Mouse (Mus musculus) mouse trophoblast stem cell (cell line): Measurements from ENCODE around the gene Ptprb.

ENCODE experiments used
- in situ Hi-C, 2 experiments: fragments of 300-500 bp; cut with MseI, MboI; formaldehyde crosslinking; loops; 2 replicates in 1 of 2; 3 replicates in 1 of 2; pipeline ENCODE4 v1.15.1; 2025

Gene Ptprb

DNA sequence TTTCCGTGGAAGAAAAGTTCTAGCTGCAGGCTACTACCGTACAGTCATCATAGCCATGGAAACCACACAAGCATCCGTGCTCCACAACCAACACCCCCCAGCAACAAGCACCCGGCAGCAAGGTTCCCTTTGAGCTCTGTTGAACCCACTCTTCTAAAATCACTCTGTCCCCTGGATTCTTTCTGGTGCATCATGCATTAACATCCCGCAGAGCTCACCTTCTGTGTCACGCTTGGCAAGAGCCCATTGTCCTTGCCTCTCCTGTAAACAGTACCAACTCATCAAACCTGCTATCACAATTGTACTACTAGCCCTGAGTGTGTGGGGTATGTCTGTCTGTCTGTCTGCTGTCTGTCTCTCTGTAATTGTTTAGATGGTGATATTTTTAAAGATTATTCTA, 98.8 kb downstream of the Ptprb start:
- in situ Hi-C loops: no loop called here

DNA sequence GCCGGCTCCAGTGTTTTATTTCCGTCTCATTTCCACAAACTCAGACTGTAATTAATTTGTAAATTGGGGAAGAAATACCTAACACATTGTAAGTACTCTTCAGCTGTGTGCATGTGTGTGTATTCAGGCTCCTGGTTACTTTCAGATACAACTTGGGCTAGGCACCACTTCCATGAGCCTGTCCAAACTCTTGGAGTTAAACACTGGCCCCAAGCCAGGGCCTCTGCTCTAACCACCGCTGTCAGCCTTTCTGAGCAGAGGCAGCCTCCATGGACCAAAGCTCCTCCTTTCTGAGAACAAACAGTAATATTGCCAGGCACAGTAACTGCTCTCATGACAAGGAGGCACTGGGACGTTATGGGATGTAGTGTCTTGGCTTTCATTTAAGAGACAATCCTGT, 101.5 kb downstream of the Ptprb start:
- in situ Hi-C loops: no loop called here

DNA sequence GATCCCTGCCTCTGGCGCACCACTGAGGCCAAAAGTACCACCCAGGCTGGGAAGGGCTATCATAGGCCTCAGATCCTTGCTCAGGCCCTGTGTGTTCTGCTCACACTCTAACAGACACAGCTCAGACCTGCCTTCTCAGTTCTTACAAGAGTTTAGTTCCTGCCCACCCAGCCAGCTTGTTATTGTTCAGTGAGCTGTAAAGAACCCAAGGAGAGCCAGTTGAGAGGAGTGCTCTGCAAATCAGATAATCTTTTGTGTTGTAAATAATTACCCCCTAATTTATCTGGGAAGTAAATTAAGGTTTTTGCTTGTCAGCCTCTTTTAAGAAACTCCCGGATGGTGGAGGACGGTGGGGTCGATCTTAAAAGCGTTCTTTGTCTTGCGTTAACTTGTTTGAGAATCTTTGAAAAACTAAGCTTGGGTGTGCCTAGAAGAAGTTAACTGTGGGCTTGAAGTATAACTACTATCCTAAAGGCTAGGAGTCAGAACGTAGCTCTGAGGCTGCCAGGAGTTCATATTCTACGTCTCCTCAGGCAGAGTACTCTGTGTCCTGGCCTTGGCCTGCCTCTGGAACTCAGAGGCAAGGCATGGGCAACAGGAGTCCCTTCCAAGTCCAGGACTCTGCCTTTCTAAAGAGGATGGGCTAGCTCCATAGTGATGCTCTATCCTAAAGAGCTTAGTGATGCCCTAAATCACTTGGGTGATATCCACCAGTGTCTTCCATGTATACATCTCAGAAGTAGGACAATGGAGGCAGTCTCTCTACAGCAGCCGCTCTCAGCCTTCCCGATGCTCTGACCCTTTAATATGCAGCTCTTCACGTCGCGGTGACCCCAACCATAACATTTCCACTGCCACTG, 107.7 kb downstream of the Ptprb start:
- in situ Hi-C loops: no loop called here

DNA sequence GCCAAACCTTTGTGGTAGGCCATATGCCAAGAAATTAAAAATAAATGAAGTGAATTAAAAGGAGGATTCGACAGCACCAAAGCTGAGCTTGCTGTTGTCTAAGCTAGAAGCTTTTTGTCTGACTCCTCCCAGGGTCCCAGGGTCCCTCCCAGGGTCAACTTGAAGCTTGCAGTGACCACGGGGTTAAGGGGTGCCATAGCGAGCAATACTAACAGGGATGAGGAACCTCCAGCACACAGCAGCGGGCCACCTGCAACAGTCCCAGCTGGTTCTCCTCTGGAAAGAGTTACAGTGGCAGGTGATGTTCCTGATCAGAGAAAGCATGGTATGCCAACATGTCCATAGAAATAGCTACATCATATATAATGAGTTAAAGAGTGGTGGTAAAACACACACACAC, 109.1 kb downstream of the Ptprb start:
- in situ Hi-C loops: no loop called here

DNA sequence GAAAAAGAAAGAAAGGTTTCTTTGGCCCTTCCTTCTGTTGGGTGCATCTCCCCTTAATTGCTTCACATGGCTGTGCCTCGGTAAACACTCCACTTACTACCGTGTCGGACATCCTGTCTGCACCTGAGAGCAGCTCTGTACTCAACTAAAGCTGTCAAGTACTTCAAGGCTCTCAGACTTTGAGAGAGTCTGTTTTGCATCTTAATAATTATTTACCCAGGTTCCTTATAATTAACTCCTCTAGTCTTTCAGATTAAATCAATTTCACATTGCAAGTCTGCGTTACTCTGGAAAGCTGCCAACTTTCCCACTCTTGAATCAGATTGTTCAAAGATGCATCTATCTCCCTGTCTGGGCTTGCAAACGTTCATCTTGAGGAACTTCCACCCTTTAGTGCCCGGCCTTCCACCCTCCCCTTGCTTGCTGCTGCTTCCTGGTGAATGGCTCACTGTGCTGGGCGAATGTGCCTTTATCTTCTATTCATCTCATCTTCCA, 111.1 kb downstream of the Ptprb start:
- in situ Hi-C loops: no loop called here

DNA sequence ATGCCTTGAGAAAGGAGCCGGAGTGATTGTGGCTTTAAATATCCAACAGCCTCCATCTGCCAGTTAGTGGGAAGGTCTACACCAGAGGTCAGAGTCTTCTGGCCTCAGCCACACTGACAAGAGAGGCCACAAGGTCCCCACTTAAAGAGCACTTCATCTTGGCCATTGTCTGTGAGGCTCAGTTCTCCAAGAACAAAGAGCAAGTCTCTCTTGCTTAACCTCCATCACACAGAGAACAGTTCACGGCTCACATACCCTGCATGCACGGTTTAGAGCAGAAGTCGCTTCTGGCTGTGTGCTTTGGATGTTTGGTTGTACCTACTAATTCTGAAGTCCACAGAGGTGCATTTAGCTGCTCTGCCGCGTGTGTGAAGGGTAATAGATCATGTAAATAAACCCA, 113.5 kb downstream of the Ptprb start:
- in situ Hi-C loops: no loop called here

DNA sequence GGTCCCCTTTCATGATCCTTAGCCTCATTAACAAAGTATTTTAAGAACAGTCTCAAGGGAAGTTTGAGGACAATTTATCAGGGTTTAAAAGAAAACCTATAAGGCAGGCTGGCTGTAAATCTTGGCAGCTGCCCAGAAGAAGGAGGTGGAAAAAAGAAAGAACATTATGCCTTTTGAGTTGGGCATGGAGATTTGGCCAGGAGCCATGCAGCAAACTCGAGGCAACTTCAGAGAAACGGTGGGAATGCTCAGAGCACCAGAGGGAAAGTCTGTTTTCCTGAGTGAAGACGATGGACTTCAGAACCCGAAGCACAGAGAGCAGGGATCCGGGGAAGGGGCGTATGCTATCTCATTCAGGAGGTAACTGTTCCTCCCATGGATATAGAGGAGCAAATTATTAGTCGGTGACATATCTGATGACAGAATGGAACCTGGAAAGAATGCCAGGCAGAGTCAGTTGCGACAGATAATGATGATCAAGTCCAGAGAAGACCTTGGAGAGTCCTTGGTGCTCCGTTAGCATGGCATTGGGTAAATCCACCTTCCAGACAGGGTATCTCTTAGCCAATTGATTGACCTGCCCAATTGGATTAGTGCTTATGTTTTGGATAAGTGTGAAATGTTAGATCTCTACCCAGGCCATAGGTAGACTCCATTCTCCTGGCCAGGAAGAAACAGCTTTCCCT, 118.6 kb downstream of the Ptprb start:
- in situ Hi-C loops: no loop called here

DNA sequence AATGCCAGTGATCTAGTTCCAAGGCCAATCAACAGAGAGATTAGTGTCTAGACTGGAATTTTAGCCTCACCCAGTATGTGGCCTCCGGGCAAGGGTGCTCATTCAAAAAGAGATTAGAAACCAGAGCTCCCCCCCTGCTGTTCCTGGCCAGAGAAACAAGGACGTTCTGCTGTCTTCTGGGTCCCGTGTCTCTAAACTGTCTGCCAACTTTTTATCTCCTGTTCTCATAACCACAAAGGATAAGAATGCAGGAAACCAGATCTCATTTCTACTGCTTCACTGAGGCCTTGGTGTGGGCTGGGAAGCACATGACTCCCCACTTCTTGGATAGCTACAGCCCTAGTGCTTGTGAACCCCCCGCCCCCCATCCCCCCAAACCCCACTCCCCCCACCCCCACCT, 119.3 kb downstream of the Ptprb start:
- in situ Hi-C loops: no loop called here

DNA sequence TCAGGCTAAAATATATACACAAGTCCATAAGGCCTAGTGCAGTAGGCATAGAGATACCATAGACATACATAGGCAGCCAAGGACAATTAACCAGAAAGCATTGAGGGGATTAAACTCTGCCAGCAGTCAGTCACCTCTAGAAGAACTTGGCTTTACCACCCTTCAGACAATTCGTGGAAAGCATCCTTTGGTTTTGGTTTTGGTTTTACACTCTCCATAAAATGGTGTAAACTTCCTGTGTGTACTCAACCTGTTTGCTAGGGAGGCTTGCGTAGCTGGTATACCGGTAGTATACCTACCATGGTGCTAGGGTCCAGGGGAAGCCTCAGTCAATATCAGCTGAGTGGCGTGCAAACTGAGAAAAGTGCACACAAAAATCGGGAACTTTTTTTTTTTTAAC, 121.0 kb downstream of the Ptprb start:
- in situ Hi-C loops: no loop called here

DNA sequence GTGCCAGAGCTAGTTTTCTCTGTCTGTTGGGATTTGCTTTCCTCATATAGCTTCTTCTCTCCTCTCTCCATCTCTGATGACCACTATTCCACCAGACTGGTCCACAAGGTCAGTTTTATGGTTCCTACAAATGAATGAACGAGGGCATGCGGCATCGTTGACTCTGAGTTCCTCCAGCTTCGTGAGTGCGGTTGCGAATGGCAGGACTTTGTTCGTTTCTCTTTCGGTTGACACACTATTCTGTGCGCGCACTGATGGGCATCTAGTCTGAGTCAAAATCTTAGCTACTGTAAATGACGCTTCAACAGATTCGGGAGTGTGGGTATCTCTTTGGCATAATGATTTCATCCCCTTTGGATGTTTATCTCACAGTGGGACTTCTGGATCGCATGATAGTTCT, 121.6 kb downstream of the Ptprb start:
- in situ Hi-C loops: no loop called here

DNA sequence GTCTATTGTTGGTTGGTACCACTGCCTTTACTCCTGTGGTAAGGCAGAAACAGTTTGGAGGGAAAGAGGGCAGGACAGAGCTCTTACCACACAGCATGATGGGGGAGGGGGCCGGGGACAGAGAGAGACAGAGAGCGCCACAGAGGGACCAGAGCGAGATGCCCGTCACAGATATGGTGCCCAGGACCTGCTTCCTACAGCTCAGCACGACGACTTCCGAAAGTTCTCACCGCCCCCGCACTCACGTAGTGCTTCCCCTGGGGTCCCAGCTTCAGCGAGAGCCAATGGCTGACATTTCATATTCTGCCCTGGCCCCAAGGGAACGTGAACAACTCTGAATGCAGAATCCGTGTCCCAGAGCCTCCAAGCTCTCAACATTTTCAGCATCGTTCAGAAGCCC, 122.2 kb downstream of the Ptprb start:
- in situ Hi-C loops: no loop called here

DNA sequence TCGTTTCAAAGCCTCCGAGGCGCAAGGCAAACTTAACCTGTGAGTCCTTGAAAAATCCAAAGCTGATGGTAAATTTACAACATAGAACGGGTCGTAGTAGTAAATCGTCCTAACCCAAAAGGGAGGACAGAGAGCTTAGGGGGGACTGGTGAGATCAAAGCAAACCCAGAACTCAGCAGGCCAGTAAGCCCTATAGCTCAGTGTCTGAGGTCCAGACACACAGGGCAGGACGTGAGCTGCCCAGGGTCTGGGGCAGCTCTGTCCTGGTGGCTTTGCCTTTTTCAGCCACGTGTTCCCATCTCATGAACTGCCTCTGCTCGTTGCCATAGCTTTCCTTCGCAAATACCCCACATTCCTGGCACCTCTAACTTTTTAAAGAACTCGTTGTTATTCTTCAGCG, 122.7 kb downstream of the Ptprb start:
- in situ Hi-C loops: no loop called here

DNA sequence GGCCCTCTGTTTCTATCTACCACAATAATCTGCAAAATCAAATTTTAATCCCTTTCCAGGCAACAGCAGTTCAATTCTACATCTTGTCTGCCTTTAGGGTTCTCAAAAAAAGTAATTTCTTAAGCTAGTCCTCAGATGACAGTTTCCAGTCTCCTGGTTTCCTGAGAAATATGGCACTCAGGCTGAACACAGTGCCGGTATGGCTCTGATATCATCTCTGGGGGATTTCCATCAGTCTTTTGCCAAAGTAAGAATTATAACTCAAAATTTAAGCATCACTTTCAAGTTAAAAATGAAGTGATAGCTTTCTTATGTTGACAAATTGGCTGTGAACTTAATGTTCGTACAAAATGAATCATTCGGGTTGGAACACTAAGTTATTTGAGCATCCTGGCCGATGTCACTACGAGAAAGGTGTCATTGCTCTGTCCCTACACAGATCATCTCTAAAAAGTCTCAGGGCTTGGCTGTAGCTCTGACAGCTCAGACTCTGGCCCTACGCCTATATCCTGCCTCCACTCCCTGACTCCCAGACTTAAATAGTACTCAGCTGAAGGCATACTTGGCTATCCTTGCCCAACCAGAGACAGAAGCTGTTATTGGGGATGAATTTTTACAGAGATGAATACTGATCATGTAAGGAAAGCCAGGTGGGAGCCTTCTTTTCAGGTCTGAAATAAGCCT, 127.6 kb downstream of the Ptprb start:
- in situ Hi-C loops: no loop called here

DNA sequence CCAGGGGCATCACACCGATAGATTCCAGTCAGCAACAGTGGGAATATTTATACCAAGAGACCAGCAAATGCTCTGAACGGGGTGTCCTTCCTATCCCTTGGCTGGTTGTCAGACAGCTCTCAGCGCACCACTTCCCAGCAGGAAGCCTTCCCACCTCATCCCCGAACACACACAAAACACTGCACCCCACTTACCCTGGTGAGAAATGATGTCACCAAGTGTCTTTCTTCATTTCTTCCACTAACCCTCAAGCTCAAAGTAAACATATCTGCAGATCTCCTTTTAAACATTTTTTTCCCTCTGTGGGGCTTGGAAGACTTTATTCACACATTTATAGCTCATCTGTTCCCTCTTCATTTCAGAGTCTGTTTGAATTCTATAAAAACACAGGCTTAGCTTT, 128.4 kb downstream of the Ptprb start:
- in situ Hi-C loops: no loop called here

DNA sequence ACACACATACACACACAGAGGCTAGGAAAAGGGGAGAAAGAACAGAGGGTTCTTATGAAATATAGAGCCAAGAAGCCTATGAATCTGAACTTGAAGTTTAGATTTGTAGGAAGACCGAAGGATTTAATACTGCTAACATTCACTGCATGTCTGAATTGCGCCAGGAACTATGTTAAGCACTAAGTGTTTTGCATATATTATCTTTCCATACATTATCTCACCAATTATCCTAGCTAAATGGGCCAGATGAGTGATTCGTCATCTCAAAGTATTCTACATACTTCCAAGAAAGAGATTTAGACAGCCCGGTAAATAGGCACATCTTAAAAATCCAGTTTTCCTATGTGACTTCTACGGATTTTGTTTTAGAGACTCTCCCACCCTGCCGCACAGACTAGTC, 129.7 kb downstream of the Ptprb start:
- in situ Hi-C loops: no loop called here

DNA sequence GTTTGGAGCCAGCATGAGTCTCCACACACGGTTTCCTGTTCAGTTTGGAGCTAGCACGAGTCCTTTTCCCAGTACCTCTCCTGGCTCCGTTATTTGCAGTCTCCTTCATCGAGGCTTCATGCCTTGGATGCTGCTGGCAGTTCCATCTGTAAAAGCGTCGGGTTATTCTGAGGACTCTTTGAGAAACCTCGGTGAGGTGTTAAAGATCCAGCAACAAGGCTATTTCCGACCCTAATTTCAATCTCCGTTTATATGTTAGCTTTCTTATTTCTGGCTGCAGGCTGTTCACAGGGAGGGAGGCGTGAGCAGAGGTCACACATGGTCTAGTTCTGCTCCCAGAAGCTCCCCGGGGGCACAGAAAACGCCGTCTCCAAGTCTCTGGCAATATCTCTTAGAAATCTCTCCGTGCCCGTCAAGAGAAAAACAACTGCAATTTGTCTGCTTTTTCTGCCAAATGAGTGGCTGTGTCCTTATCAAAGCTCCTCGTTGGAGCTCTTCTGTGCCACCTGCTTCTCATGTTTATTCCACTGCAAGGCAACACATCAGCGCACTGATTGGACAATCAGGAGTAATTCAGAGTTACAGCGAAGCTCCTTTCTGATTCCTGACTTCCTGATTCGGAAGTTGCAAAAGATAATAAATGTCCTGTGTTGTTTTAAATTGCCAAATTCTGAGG, 132.5 kb downstream of the Ptprb start:
- in situ Hi-C loops: no loop called here

DNA sequence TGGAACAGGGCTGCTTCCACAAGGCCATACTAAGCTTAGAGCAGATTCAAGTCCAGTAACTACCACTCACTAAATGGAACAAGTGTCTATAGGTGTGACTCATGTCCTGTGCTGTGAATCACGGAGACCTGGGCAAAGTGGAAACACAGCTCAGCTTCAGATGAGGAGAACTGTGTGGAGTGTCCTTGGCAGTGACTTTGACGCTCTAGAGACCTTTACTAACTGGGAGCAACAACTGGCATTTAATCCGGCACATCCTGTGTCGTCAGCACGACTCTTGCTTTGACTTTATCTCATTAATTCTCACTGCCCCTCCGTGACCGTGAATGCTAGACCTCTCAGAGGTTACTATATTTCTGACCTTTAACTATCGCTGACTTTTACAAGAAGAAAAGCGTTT, 135.5 kb downstream of the Ptprb start:
- in situ Hi-C loops: no loop called here

DNA sequence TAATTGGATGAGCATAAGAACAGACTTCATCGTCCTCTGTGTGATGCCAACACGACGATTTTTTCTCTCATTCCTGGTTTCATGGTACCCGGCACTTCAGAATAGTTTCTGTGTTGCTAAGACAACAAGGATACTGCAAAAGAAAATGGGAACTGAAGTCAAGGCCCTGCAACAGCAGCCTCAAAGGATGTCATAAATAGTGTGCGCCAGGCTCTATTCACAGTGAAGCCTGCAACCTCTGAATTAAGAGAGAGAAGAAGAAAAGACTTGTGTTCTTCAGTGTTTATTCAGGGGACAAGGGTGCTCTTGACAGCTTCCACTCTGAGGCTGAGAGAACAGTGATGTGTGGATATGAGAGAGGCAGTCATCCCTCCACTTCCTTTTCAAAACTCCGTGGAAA, 140.8 kb downstream of the Ptprb start:
- in situ Hi-C loops: no loop called here

DNA sequence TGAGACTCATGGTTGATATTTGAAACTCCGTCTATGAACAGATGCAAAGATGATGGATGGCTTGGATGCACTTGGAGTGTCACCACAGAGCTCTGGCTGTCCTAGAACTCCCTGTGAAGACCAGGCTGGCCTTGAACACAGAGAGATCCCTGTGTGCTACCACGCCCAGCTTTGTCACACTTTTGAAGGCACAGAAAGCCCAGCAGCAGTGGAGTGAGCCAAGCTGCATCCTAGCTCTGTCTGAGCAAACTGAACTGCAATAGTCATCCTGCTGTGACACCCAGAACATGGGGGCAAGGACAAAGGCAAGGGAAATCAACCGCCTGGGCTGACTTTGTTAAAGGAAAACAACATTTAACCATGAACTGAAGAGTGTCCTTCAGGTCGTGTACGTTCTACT, 141.4 kb downstream of the Ptprb start:
- in situ Hi-C loops: no loop called here

DNA sequence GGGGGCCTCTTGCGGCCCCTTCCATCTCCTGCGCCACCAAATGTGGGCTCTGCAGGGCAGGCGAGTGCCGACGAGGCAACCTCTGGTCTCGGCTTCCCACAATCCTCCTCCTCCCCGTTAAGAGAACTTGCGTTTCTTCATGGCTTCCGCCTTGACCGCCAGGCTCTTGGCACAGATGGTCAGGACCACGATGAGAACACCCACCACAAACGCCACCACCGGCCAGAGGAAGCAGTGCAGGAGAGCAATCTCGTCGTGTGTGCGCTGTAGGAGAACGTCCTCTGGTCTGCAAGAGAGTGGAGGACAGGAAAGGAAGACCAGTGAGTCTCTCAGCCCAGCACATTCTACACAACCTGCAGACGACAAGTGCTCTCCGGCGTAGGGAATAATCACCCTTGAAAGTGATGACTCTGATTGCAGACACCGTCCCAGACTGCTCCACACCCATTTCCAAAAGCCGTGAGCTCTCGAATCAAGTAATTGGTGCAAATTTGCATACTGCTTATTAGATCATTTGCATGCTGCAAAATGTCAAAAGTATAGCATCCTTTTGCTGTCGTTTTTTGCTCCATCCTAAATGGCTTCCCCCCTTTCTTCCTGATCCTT, 142.9 kb downstream of the Ptprb start:
- in situ Hi-C loops: no loop called here

DNA sequence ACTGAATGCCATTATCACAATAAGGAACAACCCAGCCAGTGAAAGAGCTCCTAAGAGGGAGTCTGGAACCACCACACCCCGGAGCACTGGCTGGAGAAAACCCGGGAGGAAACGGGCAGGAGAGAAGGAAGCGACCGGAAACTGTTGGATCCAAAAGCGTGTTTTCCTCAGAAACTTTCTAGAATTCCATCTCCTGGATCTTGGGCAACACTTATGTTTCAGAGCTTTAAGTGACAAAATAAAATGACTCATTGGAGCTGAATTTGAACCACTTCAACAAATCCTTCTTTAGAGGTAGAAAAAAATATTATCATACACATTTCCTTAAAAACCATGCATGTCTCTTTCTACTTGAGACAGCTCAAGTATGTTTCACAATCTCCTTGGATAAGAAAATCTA, 145.7 kb downstream of the Ptprb start:
- in situ Hi-C loops: no loop called here

DNA sequence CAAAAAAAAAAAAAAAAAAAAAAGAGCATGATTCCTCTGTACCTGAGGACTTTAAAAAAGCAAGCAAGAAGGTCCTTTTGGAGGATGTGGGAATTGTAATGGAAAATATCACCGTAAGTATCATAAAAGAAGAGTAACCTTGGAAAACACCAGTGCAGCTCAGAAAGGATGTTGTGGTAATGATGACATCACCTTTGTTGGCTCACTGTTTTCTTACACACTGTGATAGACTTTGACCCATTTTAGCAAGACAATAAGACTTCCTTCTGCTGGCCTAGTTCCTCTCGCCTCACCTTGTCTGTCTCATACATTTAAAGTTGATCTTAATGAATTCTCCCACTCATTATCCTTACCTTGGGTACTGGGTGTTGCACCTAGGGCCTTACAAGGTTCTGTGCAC, 147.2 kb downstream of the Ptprb start:
- in situ Hi-C loops: no loop called here
